In genomic region chr13:68569589-68570336, GRCm38 (mm10) we compare ENCODE assay signal across 9 mouse cellular contexts. TPM values are rescaled to one million over a fixed set of nuclear protein-coding genes. Genes with fewer than 3 reads are reported as not detected.
A peak's percentile ranks its signal among the peaks of the same experiment; 100 is the strongest.
DNase-seq lines count a peak whose midpoint lies in the region; ATAC-seq lines count a peak whose summit lies in the region.
"Had no signal": no experiment of that assay in that cellular context is flagged by ENCODE, and none has a peak within 500 bp of the region (broad histone marks: within the 10 kb centered on the region; RNA-seq: fewer than 3 reads in every experiment).

No protein-coding gene starts in this region.

- ATAC-seq in liver, embryonic 11.5 days (replicated peaks; ENCODE audit: low FRiP score) = no peak; the same call in 1 of the 2 replicates
- 0 out of 2 replicates have a peak, but pooled peaks have one; percentile 59 for ATAC-seq in hindbrain, embryonic 12.5 days (ENCODE audit: low FRiP score)
- peak; percentile 88 for ATAC-seq in megakaryocyte-erythroid progenitor cell, adult 5-6 weeks (replicated peaks; ENCODE audit: low FRiP score, low TSS enrichment, poor library complexity, severe bottlenecking)

- no peaks in the 10 kb centered on the region for H3K9me3 ChIP-seq in liver, embryonic 11.5 days (ENCODE audit: control insufficient read depth, low read length)
- no peaks in the 10 kb centered on the region for H3K9me3 ChIP-seq in embryonic facial prominence, embryonic 10.5 days
- H3K9me3 ChIP-seq in hindbrain, embryonic 12.5 days (replicated peaks) = no peaks in the 10 kb centered on the region

- WGBS in liver, embryonic 11.5 days = 75% methylated on average over 17 of the region's 17 CpGs
- 77% methylated on average over 17 of the region's 17 CpGs for WGBS in embryonic facial prominence, embryonic 10.5 days
- 74% methylated on average over 17 of the region's 17 CpGs for WGBS in hindbrain, embryonic 12.5 days

- H3K27me3 ChIP-seq in liver, embryonic 11.5 days (replicated peaks; ENCODE audit: control insufficient read depth, insufficient read depth, low read length) = no peaks in the 10 kb centered on the region
- no peaks in the 10 kb centered on the region for H3K27me3 ChIP-seq in embryonic facial prominence, embryonic 10.5 days (replicated peaks; ENCODE audit: low read depth, poor library complexity, severe bottlenecking)
- H3K27me3 ChIP-seq in hindbrain, embryonic 12.5 days = no peaks in the 10 kb centered on the region

- no peak overlapping the region for H3K27ac ChIP-seq in liver, embryonic 11.5 days (ENCODE audit: low read depth, low read length)
- no peak overlapping the region for H3K27ac ChIP-seq in embryonic facial prominence, embryonic 10.5 days (replicated peaks)
- H3K27ac ChIP-seq in hindbrain, embryonic 12.5 days = no peak overlapping the region

- DNase-seq in liver = peak; percentile 36
- no peak for DNase-seq in liver, embryonic 11.5 days (ENCODE audit: low spot score)
- peak; percentile 70 for DNase-seq in adrenal gland, postnatal 10 days
- DNase-seq in embryonic facial prominence, embryonic 10.5 days (ENCODE audit: low spot score) = peak; percentile 44
- peak; percentile 53 to 70 for DNase-seq in layer of hippocampus, postnatal 25 days (ENCODE audit: extremely low spot score in 1 of 2, low spot score in 1 of 2)
- peak; percentile 68 for DNase-seq in right cerebral cortex, postnatal 4 days

- no peaks in the 10 kb centered on the region for H3K4me1 ChIP-seq in liver, embryonic 11.5 days (replicated peaks; ENCODE audit: control insufficient read depth, insufficient read depth, low read length)
- H3K4me1 ChIP-seq in embryonic facial prominence, embryonic 10.5 days = peaks cover 7% of the 10 kb centered on the region; the same call in 1 of the 2 replicates
- no peaks in the 10 kb centered on the region for H3K4me1 ChIP-seq in hindbrain, embryonic 12.5 days

- no peak overlapping the region for H3K4me3 ChIP-seq in liver, embryonic 11.5 days (ENCODE audit: low read depth, low read length)
- H3K4me3 ChIP-seq in embryonic facial prominence, embryonic 10.5 days = no peak overlapping the region
- no peak overlapping the region for H3K4me3 ChIP-seq in hindbrain, embryonic 12.5 days
- H3K4me3 ChIP-seq: erythroblast, embryonic 14.5 days had no signal

- no peak overlapping the region for H3K9ac ChIP-seq in liver, embryonic 11.5 days (ENCODE audit: low read depth, low read length)
- H3K9ac ChIP-seq in hindbrain, embryonic 12.5 days = no peak overlapping the region

- peaks cover 38% of the 10 kb centered on the region for H3K36me3 ChIP-seq in liver, embryonic 11.5 days (ENCODE audit: control insufficient read depth, insufficient read depth, low read length)
- H3K36me3 ChIP-seq in embryonic facial prominence, embryonic 10.5 days (replicated peaks) = peaks cover 97% of the 10 kb centered on the region
- peaks cover 56% of the 10 kb centered on the region for H3K36me3 ChIP-seq in hindbrain, embryonic 12.5 days

- H3K4me2 ChIP-seq in liver, embryonic 11.5 days = no peak overlapping the region
- no peak overlapping the region for H3K4me2 ChIP-seq in hindbrain, embryonic 12.5 days (replicated peaks)

RNA-seq across cellular contexts. Expression of gene Mtrr, which starts 12.2 kb away (rescaled TPM):
- polyA plus RNA-seq in liver, embryonic 11.5 days (2014; fragmentation: Nextera tagmentation; extraction: Ambion mirVana) = 32.4 and 37.3 TPM in 2 replicates
- 10 to 100 TPM; 18.6 to 19.0 TPM for total RNA-seq in adrenal gland, postnatal 10 days (2021)
- polyA plus RNA-seq in embryonic facial prominence, embryonic 10.5 days (2016; fragmentation: Nextera tagmentation; extraction: Ambion mirVana) = 23.6 and 26.4 TPM in 2 replicates
- 16.1 and 16.3 TPM in 2 replicates for polyA plus RNA-seq in hindbrain, embryonic 12.5 days (2016; fragmentation: Nextera tagmentation; extraction: Ambion mirVana)
- total RNA-seq in layer of hippocampus, postnatal 25 days (2021) = 10 to 100 TPM; 23.3 to 28.3 TPM
- 30.7 and 31.3 TPM in 2 replicates for total RNA-seq in megakaryocyte-erythroid progenitor cell, adult 5-6 weeks (2014; fragmentation: Nextera tagmentation)
- 25.6 and 29.9 TPM in 2 replicates for total RNA-seq in megakaryocyte-erythroid progenitor cell, adult 5-6 weeks (2017)

RNA-seq across cellular contexts. Expression of gene Fastkd3, which starts 12.3 kb away (rescaled TPM):
- 34.9 and 36.5 TPM in 2 replicates for polyA plus RNA-seq in liver, embryonic 11.5 days (2014; fragmentation: Nextera tagmentation; extraction: Ambion mirVana)
- 10 to 100 TPM; 13.8 to 17.2 TPM for total RNA-seq in adrenal gland, postnatal 10 days (2021)
- polyA plus RNA-seq in embryonic facial prominence, embryonic 10.5 days (2016; fragmentation: Nextera tagmentation; extraction: Ambion mirVana) = 46.1 and 52.5 TPM in 2 replicates
- 26.8 and 34.9 TPM in 2 replicates for polyA plus RNA-seq in hindbrain, embryonic 12.5 days (2016; fragmentation: Nextera tagmentation; extraction: Ambion mirVana)
- 10 to 100 TPM; 15.0 to 21.1 TPM for total RNA-seq in layer of hippocampus, postnatal 25 days (2021)
- total RNA-seq in megakaryocyte-erythroid progenitor cell, adult 5-6 weeks (2014; fragmentation: Nextera tagmentation) = 20.6 and 33.8 TPM in 2 replicates
- total RNA-seq in megakaryocyte-erythroid progenitor cell, adult 5-6 weeks (2017) = 13.9 and 21.7 TPM in 2 replicates

RNA-seq across cellular contexts. Expression of gene 1700001L19Rik, which starts 27.5 kb away (rescaled TPM):
- not detected in 2 replicates for polyA plus RNA-seq in liver, embryonic 11.5 days (2014; fragmentation: Nextera tagmentation; extraction: Ambion mirVana)
- total RNA-seq in adrenal gland, postnatal 10 days (2021) = under 1 TPM in 1 of 2 experiments, not detected in 1; 0.39 TPM
- 0.55 TPM in 2 replicates for polyA plus RNA-seq in embryonic facial prominence, embryonic 10.5 days (2016; fragmentation: Nextera tagmentation; extraction: Ambion mirVana)
- polyA plus RNA-seq in hindbrain, embryonic 12.5 days (2016; fragmentation: Nextera tagmentation; extraction: Ambion mirVana) = 1.3 and 1.9 TPM in 2 replicates
- total RNA-seq in layer of hippocampus, postnatal 25 days (2021) = 10 to 100 TPM; 14.1 to 14.3 TPM
- total RNA-seq in megakaryocyte-erythroid progenitor cell, adult 5-6 weeks (2014; fragmentation: Nextera tagmentation) = not detected in 2 replicates
- not detected in 2 replicates for total RNA-seq in megakaryocyte-erythroid progenitor cell, adult 5-6 weeks (2017)
- polyA plus RNA-seq: erythroblast, embryonic 14.5 days had no signal

Comparison
In these comparisons a context has a peak if more than half of its experiments do, and no peak if none do; other contexts are left out.
1. RNA of gene 1700001L19Rik, which starts 27.5 kb away (total RNA-seq): 14.1 to 14.3 TPM in layer of hippocampus, postnatal 25 days; 0.39 TPM in adrenal gland, postnatal 10 days and not detected in megakaryocyte-erythroid progenitor cell, adult 5-6 weeks; every median in the first group is over 10 times any median in the second.